Mouse (Mus musculus) stomach, embryonic 15.5 days (tissue): ENCODE results near the gene Negr1. TPM values are rescaled to one million over a fixed set of nuclear protein-coding genes. Genes with fewer than 3 reads are reported as not detected.

Experiments
- ATAC-seq: fragments of 200-750 bp; cut with Nextera tagmentation; 2 replicates; pipeline ENCODE4 v1.8.0; 2017; ENCODE audit warnings: low read depth, moderate number of reproducible peaks, moderate TSS enrichment; ENCODE audit not compliant: insufficient read depth, low FRiP score
- H3K27ac ChIP-seq: fragments of 300-500 bp; sonication (generic); 2 replicates; pipeline ENCODE4 v1.5.1; 2015; ENCODE audit warnings: mild to moderate bottlenecking, inconsistent platforms
- H3K27me3 ChIP-seq: fragments of 300-500 bp; sonication (generic); replicated peaks from 2 replicates; pipeline ENCODE4 v1.6.1; 2015; ENCODE audit warnings: inconsistent platforms
- H3K36me3 ChIP-seq: fragments of 300-500 bp; sonication (generic); 2 replicates; pipeline ENCODE4 v1.6.1; 2015; ENCODE audit warnings: inconsistent platforms
- H3K4me1 ChIP-seq: fragments of 300-500 bp; sonication (generic); 2 replicates; pipeline ENCODE4 v1.6.1; 2015; ENCODE audit warnings: inconsistent platforms
- H3K4me2 ChIP-seq: fragments of 300-500 bp; sonication (generic); 2 replicates; pipeline ENCODE4 v1.6.1; 2015; ENCODE audit warnings: mild to moderate bottlenecking, inconsistent platforms
- H3K4me3 ChIP-seq: fragments of 300-500 bp; sonication (generic); replicated peaks from 2 replicates; pipeline ENCODE4 v1.5.1; 2015; ENCODE audit warnings: inconsistent platforms
- H3K9ac ChIP-seq: fragments of 300-500 bp; sonication (generic); 2 replicates; pipeline ENCODE4 v1.6.1; 2015; ENCODE audit warnings: inconsistent platforms
- H3K9me3 ChIP-seq: fragments of 300-500 bp; sonication (generic); 2 replicates; pipeline ENCODE4 v1.6.1; 2016; ENCODE audit warnings: inconsistent platforms
- WGBS: fragments of 180-500 bp; shearing (Covaris S2); methylation state at CpG from one replicate; pipeline ENCODE4 v1.1.7; 2015; 5-methylcytosine and 5-hydroxymethylcytosine counted together
- polyA plus RNA-seq: library from polyadenylated mRNA; unstranded; fragments of >200 nt; fragmentation: Nextera tagmentation; extraction: Ambion mirVana; gene quantifications from 2 replicates; pipeline ENCODE4 v1.2.1, GENCODE M21; 2015

The Negr1 gene
- polyA plus RNA-seq, 1 experiment from 2014 or later, result 3.8 TPM

DNA sequence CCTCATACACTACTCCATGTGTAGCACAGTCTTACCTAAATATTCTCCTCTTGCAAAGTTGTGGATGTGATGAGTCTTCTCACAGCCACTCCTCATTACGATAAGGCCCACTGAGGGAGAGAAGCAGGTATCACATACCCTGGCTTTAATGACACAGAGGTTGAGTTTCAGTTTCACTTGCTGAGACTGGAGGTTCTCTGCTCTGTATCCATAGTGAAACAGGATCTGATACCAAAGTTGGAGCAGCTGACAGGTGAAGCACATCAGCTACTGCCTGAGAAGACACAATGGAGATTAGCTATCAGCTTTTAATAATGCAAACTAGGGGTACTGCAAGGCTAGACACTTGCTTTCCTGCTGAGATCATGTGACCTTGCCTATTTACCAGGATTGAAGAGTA is 137.1 kb downstream of the Negr1 start:
- Histone ChIP-seq H3K4me2 (no peak overlapping the region), H3K27me3 (no peaks in the 10 kb centered on the region), H3K27ac (no peak overlapping the region), H3K4me1 (no peaks in the 10 kb centered on the region), H3K36me3 (no peaks in the 10 kb centered on the region), H3K4me3 (no peak overlapping the region), H3K9ac (no peak overlapping the region), H3K9me3 (no peaks in the 10 kb centered on the region)
- no peak for ATAC-seq
- 91% methylated on average over 1 of the region's 1 CpGs for WGBS

DNA sequence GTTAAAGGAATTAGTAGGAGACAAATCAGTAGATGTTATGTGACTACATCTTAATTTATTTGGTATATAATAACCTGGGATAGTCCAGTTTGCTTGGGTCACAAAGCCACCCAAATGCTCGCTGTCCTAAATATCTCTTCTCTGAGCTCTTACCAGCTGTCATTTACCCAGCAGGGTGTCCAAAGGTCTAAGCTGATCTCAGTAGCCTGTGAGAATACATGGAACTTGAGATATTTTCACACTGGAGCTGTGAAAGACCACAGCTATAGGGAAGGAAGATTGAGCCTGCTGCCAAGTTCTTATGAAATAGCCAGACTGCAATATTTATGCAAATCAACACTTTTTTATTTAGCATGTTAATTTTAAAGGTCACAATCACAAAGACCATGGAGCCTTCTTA is 141.6 kb downstream of the Negr1 start:
- H3K27me3 ChIP-seq, result no peaks in the 10 kb centered on the region
- WGBS, result 73% methylated on average over 1 of the region's 1 CpGs
- ATAC-seq, result no peak

DNA sequence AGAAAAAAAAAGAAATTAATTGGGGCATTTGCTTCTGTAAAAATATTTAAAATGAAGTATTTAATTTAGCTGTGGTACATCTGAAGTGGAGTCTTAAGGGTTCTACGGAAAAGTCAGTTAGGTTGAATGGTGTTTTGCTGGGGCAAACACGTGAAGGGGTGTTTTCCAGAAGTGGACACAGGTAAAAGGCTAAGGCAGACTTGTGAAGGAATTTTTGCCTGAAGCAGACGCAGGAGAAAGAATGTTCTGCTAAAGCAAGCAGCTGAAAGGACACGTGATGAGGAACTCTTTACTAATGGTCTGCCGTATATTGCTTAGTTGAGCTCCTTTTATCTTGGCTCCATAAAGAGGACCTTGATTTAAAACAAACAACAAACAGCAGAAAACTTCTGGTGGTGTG is 148.6 kb downstream of the Negr1 start:
- no peak for ATAC-seq
- H3K36me3 ChIP-seq, result no peaks in the 10 kb centered on the region
- no peak overlapping the region for H3K27ac ChIP-seq
- H3K27me3 ChIP-seq, result no peaks in the 10 kb centered on the region
- H3K4me2 ChIP-seq, result no peak overlapping the region
- H3K9ac ChIP-seq, result no peak overlapping the region
- H3K4me3 ChIP-seq, result no peak overlapping the region
- WGBS, result 48% methylated on average over 5 of the region's 5 CpGs
- H3K9me3 ChIP-seq, result no peaks in the 10 kb centered on the region
- H3K4me1 ChIP-seq, result no peaks in the 10 kb centered on the region

More for the DNA sequence above, 141.6 kb downstream of the Negr1 start:
- H3K27ac ChIP-seq, result no peak overlapping the region
- H3K9ac ChIP-seq, result no peak overlapping the region
- no peaks in the 10 kb centered on the region for H3K9me3 ChIP-seq
- no peaks in the 10 kb centered on the region for H3K36me3 ChIP-seq
- no peak overlapping the region for H3K4me2 ChIP-seq
- no peak overlapping the region for H3K4me3 ChIP-seq
- no peaks in the 10 kb centered on the region for H3K4me1 ChIP-seq

GRCm38 (mm10) chr3:156710693-156711092 is 149.1 kb downstream of the Negr1 start:
- no peak overlapping the region for H3K4me3 ChIP-seq
- H3K9ac ChIP-seq, result no peak overlapping the region
- H3K36me3 ChIP-seq, result no peaks in the 10 kb centered on the region
- H3K9me3 ChIP-seq, result no peaks in the 10 kb centered on the region
- H3K27ac ChIP-seq, result no peak overlapping the region
- no peaks in the 10 kb centered on the region for H3K27me3 ChIP-seq
- no peak for ATAC-seq
- H3K4me2 ChIP-seq, result no peak overlapping the region
- 74% methylated on average over 4 of the region's 4 CpGs for WGBS
- H3K4me1 ChIP-seq, result no peaks in the 10 kb centered on the region

DNA sequence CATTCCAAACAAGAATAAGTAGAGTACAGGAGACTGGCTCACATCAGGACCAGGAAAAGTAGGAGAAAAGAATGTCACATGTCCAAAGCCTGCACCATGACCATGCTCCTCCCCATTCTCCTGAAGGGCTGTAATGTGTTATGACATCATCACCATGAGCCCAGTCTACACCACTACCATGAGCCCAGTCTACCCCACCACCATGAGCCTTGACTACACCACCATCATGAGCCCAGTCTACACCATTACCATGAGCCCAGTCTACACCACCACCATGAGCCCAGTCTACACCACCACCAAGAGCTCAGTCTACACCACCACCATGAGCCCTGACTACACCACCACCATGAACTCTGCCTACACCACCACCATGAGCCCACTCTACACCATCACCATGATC is 174.7 kb downstream of the Negr1 start:
- peak; percentile 50; the same call in 1 of the 2 replicates for ATAC-seq
- Histone ChIP-seq H3K27me3 (no peaks in the 10 kb centered on the region), H3K4me2 (no peak overlapping the region), H3K9ac (no peak overlapping the region), H3K36me3 (no peaks in the 10 kb centered on the region), H3K4me3 (no peak overlapping the region), H3K4me1 (no peaks in the 10 kb centered on the region), H3K27ac (no peak overlapping the region), H3K9me3 (no peaks in the 10 kb centered on the region)

- no peak for ATAC-seq
- Histone ChIP-seq H3K27ac (no peak overlapping the region), H3K9ac (no peak overlapping the region), H3K4me3 (no peak overlapping the region), H3K36me3 (no peaks in the 10 kb centered on the region), H3K4me2 (no peak overlapping the region), H3K9me3 (no peaks in the 10 kb centered on the region), H3K4me1 (no peaks in the 10 kb centered on the region), H3K27me3 (no peaks in the 10 kb centered on the region)
- 74% methylated on average over 3 of the region's 3 CpGs for WGBS
These were observed 177.9 kb downstream of the Negr1 start for GRCm38 (mm10) chr3:156739529-156739928.

- Histone ChIP-seq H3K4me2 (no peak overlapping the region), H3K4me1 (no peaks in the 10 kb centered on the region), H3K9ac (no peak overlapping the region), H3K27ac (no peak overlapping the region), H3K4me3 (no peak overlapping the region), H3K36me3 (no peaks in the 10 kb centered on the region), H3K27me3 (no peaks in the 10 kb centered on the region), H3K9me3 (no peaks in the 10 kb centered on the region)
- WGBS, result 66% methylated on average over 1 of the region's 1 CpGs
- ATAC-seq, result no peak
These were observed 181.7 kb downstream of the Negr1 start for GRCm38 (mm10) chr3:156743266-156743665.

- Histone ChIP-seq H3K4me3 (no peak overlapping the region), H3K36me3 (no peaks in the 10 kb centered on the region), H3K27me3 (no peaks in the 10 kb centered on the region), H3K9ac (no peak overlapping the region), H3K9me3 (no peaks in the 10 kb centered on the region), H3K4me1 (no peaks in the 10 kb centered on the region), H3K27ac (no peak overlapping the region), H3K4me2 (no peak overlapping the region)
- 46% methylated on average over 5 of the region's 5 CpGs for WGBS
- no peak for ATAC-seq
These were observed 183.7 kb downstream of the Negr1 start for GRCm38 (mm10) chr3:156745218-156745770.

- no peaks in the 10 kb centered on the region for H3K36me3 ChIP-seq
These were observed 185.9 kb downstream of the Negr1 start for GRCm38 (mm10) chr3:156747456-156747855.

DNA sequence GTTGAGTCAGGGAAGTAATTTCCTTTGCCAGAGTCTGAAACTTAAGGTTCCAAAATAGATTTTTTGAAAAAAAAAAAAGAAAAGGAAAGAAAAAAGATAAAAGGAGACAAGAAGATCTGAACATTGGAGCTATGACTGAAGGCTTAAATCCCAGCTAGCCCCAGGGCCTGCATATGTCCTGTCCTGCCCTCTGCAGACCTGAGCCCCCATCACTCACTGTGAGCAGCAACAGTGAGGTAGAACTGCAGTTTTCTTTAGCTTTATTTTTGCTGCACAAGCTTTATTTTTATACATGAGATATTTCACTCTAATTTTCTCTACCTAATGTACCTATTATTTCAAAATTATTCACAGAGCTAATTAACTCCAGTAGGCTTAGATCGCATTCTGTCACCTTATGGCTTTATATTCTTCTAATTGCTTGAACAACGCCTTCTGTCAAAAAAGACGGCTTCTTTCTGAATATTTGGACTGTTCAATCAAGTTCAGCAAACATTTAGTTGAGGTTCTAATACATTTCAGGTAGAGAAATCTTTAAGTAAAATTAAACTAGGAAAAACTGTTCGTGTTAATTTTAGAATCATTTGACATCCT is 192.3 kb downstream of the Negr1 start:
- Histone ChIP-seq H3K4me1 (no peaks in the 10 kb centered on the region), H3K9ac (no peak overlapping the region), H3K4me3 (no peak overlapping the region), H3K9me3 (no peaks in the 10 kb centered on the region), H3K4me2 (no peak overlapping the region), H3K27ac (no peak overlapping the region), H3K27me3 (no peaks in the 10 kb centered on the region), H3K36me3 (no peaks in the 10 kb centered on the region)
- WGBS, result 76% methylated on average over 4 of the region's 4 CpGs
- ATAC-seq, result no peak

More at GRCm38 (mm10) chr3:156747456-156747855, 185.9 kb downstream of the Negr1 start:
- Histone ChIP-seq H3K9me3 (no peaks in the 10 kb centered on the region), H3K4me3 (no peak overlapping the region), H3K4me2 (no peak overlapping the region), H3K4me1 (no peaks in the 10 kb centered on the region), H3K27me3 (no peaks in the 10 kb centered on the region), H3K27ac (no peak overlapping the region), H3K9ac (no peak overlapping the region)
- no peak for ATAC-seq
- WGBS, result 73% methylated on average over 3 of the region's 3 CpGs

GRCm38 (mm10) chr3:156754790-156755530 is 193.4 kb downstream of the Negr1 start:
- 39% methylated on average over 1 of the region's 1 CpGs for WGBS
- Histone ChIP-seq H3K9ac (no peak overlapping the region), H3K27me3 (no peaks in the 10 kb centered on the region), H3K9me3 (no peaks in the 10 kb centered on the region), H3K4me2 (no peak overlapping the region), H3K36me3 (no peaks in the 10 kb centered on the region), H3K27ac (no peak overlapping the region), H3K4me3 (no peak overlapping the region), H3K4me1 (no peaks in the 10 kb centered on the region)
- no peak for ATAC-seq

GRCm38 (mm10) chr3:156765015-156765414 is 203.4 kb downstream of the Negr1 start:
- H3K9ac ChIP-seq, result no peak overlapping the region
- no peaks in the 10 kb centered on the region for H3K9me3 ChIP-seq
- H3K4me1 ChIP-seq, result no peaks in the 10 kb centered on the region
- 58% methylated on average over 3 of the region's 3 CpGs for WGBS
- ATAC-seq, result no peak
- H3K36me3 ChIP-seq, result no peaks in the 10 kb centered on the region
- H3K27ac ChIP-seq, result no peak overlapping the region
- H3K4me2 ChIP-seq, result no peak overlapping the region
- H3K4me3 ChIP-seq, result no peak overlapping the region
- H3K27me3 ChIP-seq, result no peaks in the 10 kb centered on the region
